In the genomic region with DNA sequence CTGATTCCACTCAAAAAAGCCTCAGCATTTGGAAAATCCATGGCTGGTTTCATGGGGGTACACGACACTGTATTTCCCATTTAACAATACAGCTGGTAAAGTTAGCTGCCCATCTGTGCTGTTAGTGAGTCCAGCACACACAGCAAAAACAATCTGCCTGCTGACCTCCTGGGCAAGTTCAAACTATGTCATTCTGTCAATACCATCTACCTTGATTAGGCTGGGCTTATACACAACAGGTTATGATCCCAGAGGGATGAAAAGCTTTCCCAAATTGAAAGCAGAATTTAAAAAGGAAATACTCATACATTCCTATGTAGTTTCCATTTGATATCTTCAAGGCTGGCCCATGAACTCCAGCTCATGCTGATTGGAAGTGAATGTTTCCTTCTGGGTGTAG, we compare ENCODE assay signal across 20 mouse cellular contexts.
A peak's percentile ranks its signal among the peaks of the same experiment; 100 is the strongest.
DNase-seq lines count a peak whose midpoint lies in the region; ATAC-seq lines count a peak whose summit lies in the region.
"Had no signal": no experiment of that assay in that cellular context is flagged by ENCODE, and none has a peak within 500 bp of the region (broad histone marks: within the 10 kb centered on the region; RNA-seq: fewer than 3 reads in every experiment).

No protein-coding gene starts in this region.

- no peaks in the 10 kb centered on the region for H3K27me3 ChIP-seq in limb, embryonic 13.5 days
- H3K27me3 ChIP-seq in midbrain, embryonic 16.5 days (ENCODE audit: control insufficient read depth, insufficient read depth, low read depth, low read length): no peaks in the 10 kb centered on the region
- H3K27me3 ChIP-seq: embryonic facial prominence, embryonic 12.5 days; forebrain, embryonic 12.5 days had no signal

- no peak overlapping the region for H3K9ac ChIP-seq in limb, embryonic 13.5 days
- H3K9ac ChIP-seq in midbrain, embryonic 16.5 days (ENCODE audit: low read depth, low read length): no peak overlapping the region
- H3K9ac ChIP-seq: embryonic facial prominence, embryonic 12.5 days; forebrain, embryonic 12.5 days had no signal

- no peak overlapping the region for H3K4me2 ChIP-seq in limb, embryonic 13.5 days (replicated peaks)
- H3K4me2 ChIP-seq in midbrain, embryonic 16.5 days (ENCODE audit: low read length): no peak overlapping the region
- H3K4me2 ChIP-seq: embryonic facial prominence, embryonic 12.5 days; forebrain, embryonic 12.5 days had no signal

- 34% methylated on average over 1 of the region's 1 CpGs for WGBS in limb, embryonic 13.5 days
- WGBS in midbrain, embryonic 16.5 days: 84% methylated on average over 1 of the region's 1 CpGs

- peak; percentile 54; the same call in 1 of the 2 replicates for ATAC-seq in limb, embryonic 13.5 days (ENCODE audit: low FRiP score, low read depth)
- ATAC-seq in erythroid progenitor cell, adult 5-6 weeks (replicated peaks; ENCODE audit: low FRiP score, poor library complexity, severe bottlenecking): no peak
- ATAC-seq in midbrain, embryonic 16.5 days: no peak
- ATAC-seq: forebrain, embryonic 14.5 days; forebrain, embryonic 16.5 days had no signal

- no peak overlapping the region for H3K27ac ChIP-seq in limb, embryonic 13.5 days
- no peak overlapping the region for H3K27ac ChIP-seq in midbrain, embryonic 16.5 days (ENCODE audit: low read length)
- H3K27ac ChIP-seq: embryonic facial prominence, embryonic 12.5 days; forebrain, embryonic 10.5 days; forebrain, embryonic 12.5 days had no signal

- H3K4me3 ChIP-seq in limb, embryonic 13.5 days: no peak overlapping the region
- H3K4me3 ChIP-seq in midbrain, embryonic 16.5 days (ENCODE audit: low read depth, low read length): no peak overlapping the region
- H3K4me3 ChIP-seq: embryonic facial prominence, embryonic 12.5 days; forebrain, embryonic 10.5 days; forebrain, embryonic 12.5 days had no signal

- no peaks in the 10 kb centered on the region for H3K4me1 ChIP-seq in limb, embryonic 13.5 days
- H3K4me1 ChIP-seq in midbrain, embryonic 16.5 days (ENCODE audit: control insufficient read depth, insufficient read depth, low read length): no peaks in the 10 kb centered on the region
- H3K4me1 ChIP-seq: forebrain, embryonic 10.5 days; forebrain, embryonic 12.5 days had no signal

- no peaks in the 10 kb centered on the region for H3K9me3 ChIP-seq in limb, embryonic 13.5 days
- H3K9me3 ChIP-seq in midbrain, embryonic 16.5 days (replicated peaks; ENCODE audit: control insufficient read depth, low read length, poor library complexity, severe bottlenecking): no peaks in the 10 kb centered on the region
- H3K9me3 ChIP-seq: embryonic facial prominence, embryonic 12.5 days; forebrain, embryonic 10.5 days; forebrain, embryonic 12.5 days had no signal

- H3K36me3 ChIP-seq in limb, embryonic 13.5 days: no peaks in the 10 kb centered on the region
- no peaks in the 10 kb centered on the region for H3K36me3 ChIP-seq in midbrain, embryonic 16.5 days (ENCODE audit: control insufficient read depth, insufficient read depth, low read length)
- H3K36me3 ChIP-seq: embryonic facial prominence, embryonic 12.5 days; forebrain, embryonic 12.5 days had no signal

- peak; percentile 51 for DNase-seq in heart, adult 11 months
- DNase-seq in heart, adult 8-10 months (ENCODE audit: low spot score): no peak
- DNase-seq in forelimb bud, embryonic 11.5 days (ENCODE audit: low read depth, low spot score): peak; percentile 34
- peak; percentile 31 for DNase-seq in hindlimb bud, embryonic 11.5 days (ENCODE audit: extremely low spot score, low read depth, low spot score)
- DNase-seq: adrenal gland, adult 2 months; adrenal gland, postnatal 10 days; adrenal gland, postnatal 25 days; cerebellum, adult 11 months; cerebellum, adult 2 months; cerebellum, adult 9-10 months; cerebellum, postnatal 10 days; cerebellum, postnatal 25 days had no signal
